Mouse (Mus musculus) CH12.LX (cell line): ENCODE data around the gene Olfr767.

Source experiments
- CHD1 ChIP-seq: IDR thresholded peaks from 2 replicates; pipeline ENCODE4 v1.6.1; 2012; ENCODE audit warnings: low read depth, low read length, improper control_type of control experiment, inconsistent platforms
- CTCF ChIP-seq, 2 experiments: IDR thresholded peaks in 1 of 2; conservative IDR thresholded peaks in 1 of 2; 2 replicates each; pipeline ENCODE4 v1.5.1; 2011 to 2012; ENCODE audit warnings: low read depth in 2 of 2, low read length in 2 of 2, improper control_type of control experiment in 1 of 2, inconsistent platforms in 1 of 2, mild to moderate bottlenecking in 1 of 2, moderate library complexity in 1 of 2
- EP300 ChIP-seq: IDR thresholded peaks from 2 replicates; pipeline ENCODE4 v1.6.1; 2011; ENCODE audit warnings: low read length, improper control_type of control experiment
- ETS1 ChIP-seq: conservative IDR thresholded peaks from 2 replicates; pipeline ENCODE4 v1.6.1; 2012; ENCODE audit warnings: low read depth, mild to moderate bottlenecking, inconsistent platforms, low read length, improper control_type of control experiment, moderate library complexity
- HCFC1 ChIP-seq: IDR thresholded peaks from 2 replicates; pipeline ENCODE4 v1.6.1; 2012; ENCODE audit warnings: low read depth, mild to moderate bottlenecking, inconsistent platforms, low read length, improper control_type of control experiment
- JUN ChIP-seq: IDR thresholded peaks from 2 replicates; pipeline ENCODE4 v1.6.1; 2011; ENCODE audit warnings: low read depth, mild to moderate bottlenecking, low read length, improper control_type of control experiment, moderate library complexity; ENCODE audit not compliant: insufficient read depth
- JUND ChIP-seq: conservative IDR thresholded peaks from 2 replicates; pipeline ENCODE4 v1.6.1; 2011; ENCODE audit warnings: low read depth, low read length, improper control_type of control experiment
- KAT2A ChIP-seq: IDR thresholded peaks from 2 replicates; pipeline ENCODE4 v1.6.1; 2012; ENCODE audit warnings: low read length, improper control_type of control experiment, inconsistent platforms; ENCODE audit not compliant: insufficient replicate concordance
- MAX ChIP-seq: IDR thresholded peaks from 2 replicates; pipeline ENCODE4 v1.6.1; 2011; ENCODE audit warnings: low read length, improper control_type of control experiment
- NRF1 ChIP-seq: IDR thresholded peaks from 2 replicates; pipeline ENCODE4 v1.6.1; 2014; ENCODE audit warnings: low read depth, mild to moderate bottlenecking, inconsistent platforms, low read length, improper control_type of control experiment, moderate library complexity
- PAX5 ChIP-seq: IDR thresholded peaks from 2 replicates; pipeline ENCODE4 v1.6.1; 2012; ENCODE audit warnings: low read length, inconsistent platforms, mixed read lengths
- POLR2A ChIP-seq: IDR thresholded peaks from 2 replicates; pipeline ENCODE4 v1.6.1; 2011; ENCODE audit warnings: low read depth, mild to moderate bottlenecking, improper control_type of control experiment, low read length
- POLR2AphosphoS2 ChIP-seq: IDR thresholded peaks from 2 replicates; pipeline ENCODE4 v1.6.1; 2011; ENCODE audit warnings: low read depth, low read length, improper control_type of control experiment
- USF1 ChIP-seq: IDR thresholded peaks from 2 replicates; pipeline ENCODE4 v1.6.1; 2014; ENCODE audit warnings: low read depth, mild to moderate bottlenecking, inconsistent platforms, low read length, improper control_type of control experiment

DNA sequence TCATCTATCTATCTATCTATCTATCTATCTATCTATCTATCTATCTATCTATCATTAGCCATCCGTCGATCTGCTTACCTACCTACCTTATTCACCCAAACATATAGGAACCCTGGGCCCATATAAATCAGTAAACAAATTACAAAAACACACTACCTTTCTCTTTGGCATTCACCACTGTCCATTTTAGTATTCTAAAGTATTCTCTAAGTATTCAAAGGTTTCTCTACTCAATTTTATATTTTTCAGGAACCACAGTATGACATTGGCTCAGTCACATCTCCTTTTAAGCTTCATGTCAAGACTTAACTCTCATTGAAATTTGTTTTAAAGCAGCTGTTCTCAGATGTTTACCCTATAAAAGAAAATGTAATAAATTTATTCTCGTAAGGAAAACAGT is 32.4 kb upstream of the Olfr767 start:
- no peak for TF ChIP-seq KAT2A
- no peak for TF ChIP-seq CTCF (conservative IDR thresholded peaks at IDR 0.05 in 1 of 2, IDR thresholded peaks at IDR 0.05 in 1 of 2; ENCODE audit: low read depth in 2 of 2, low read length in 2 of 2)
- no peak for TF ChIP-seq POLR2AphosphoS2
- no peak for TF ChIP-seq JUN
- no peak for TF ChIP-seq CHD1
- TF ChIP-seq PAX5 = no peak
- no peak for TF ChIP-seq POLR2A
- no peak for TF ChIP-seq ETS1
- no peak for TF ChIP-seq EP300
- TF ChIP-seq JUND = no peak
- TF ChIP-seq NRF1 = no peak
- no peak for TF ChIP-seq MAX
- TF ChIP-seq USF1 = no peak
- TF ChIP-seq HCFC1 = no peak
